Mouse (Mus musculus) adrenal gland, postnatal 10 days (tissue): ENCODE measurements around the gene Ddx54. TPM values are rescaled to one million over a fixed set of nuclear protein-coding genes. Genes with fewer than 3 reads are reported as not detected.

Experiments
- DNase-seq: peaks from one replicate; pipeline ENCODE4 v3.0.0; 2021; ENCODE audit warnings: mixed read lengths
- total RNA-seq, 2 experiments: library from RNA; stranded (reverse); gene quantifications; 2 replicates each; pipeline ENCODE4 v1.2.3; 2021

The Ddx54 gene
- total RNA-seq, 2 experiments from 2014 or later = 36.0 to 36.1 TPM

- peak; percentile 67 for DNase-seq
These were observed 31.7 kb downstream of the Ddx54 start for GRCm38 (mm10) chr5:120644227-120644626.

DNA sequence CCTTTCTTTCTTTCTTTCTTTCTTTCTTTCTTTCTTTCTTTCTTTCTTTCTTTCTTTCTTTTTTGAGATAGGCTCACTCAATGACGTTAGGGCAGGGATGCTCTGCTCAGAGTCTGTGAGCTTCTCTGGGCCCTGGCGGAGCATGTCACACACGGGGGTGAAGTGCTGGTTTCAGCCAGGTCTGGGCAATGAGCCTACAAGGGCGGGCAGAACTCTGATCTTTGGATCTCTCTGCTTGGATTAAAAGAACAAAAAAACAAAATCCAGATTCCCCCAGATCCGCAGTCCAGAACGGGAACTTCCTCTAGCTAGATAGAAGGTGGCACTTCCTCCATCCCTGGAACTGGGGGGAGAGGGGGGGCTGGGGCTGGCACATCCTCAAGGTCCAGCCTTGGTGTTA is 33.3 kb downstream of the Ddx54 start:
- peak; percentile 68 for DNase-seq

DNA sequence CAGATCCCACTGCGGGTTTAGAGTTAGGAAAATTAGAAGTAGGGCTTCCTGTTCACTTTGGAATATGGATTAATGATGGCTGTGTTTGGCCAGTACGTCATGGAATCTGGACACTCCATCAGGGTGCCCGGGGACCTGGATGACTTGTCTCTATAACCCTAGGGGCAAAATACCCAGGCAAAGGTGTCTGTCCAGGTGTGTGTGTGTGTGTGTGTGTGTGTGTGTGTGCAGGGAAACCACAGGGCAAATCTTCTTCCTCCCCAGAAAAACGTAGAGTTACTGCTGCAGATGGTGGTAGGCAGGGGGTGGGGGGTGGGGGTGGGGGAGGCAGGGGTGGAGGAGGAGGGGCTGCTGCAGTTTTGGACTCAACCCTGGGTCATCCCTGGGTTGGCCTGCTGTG is 34.8 kb downstream of the Ddx54 start:
- no peak for DNase-seq

- DNase-seq = no peak
These were observed 35.4 kb downstream of the Ddx54 start for GRCm38 (mm10) chr5:120647814-120648491.

DNA sequence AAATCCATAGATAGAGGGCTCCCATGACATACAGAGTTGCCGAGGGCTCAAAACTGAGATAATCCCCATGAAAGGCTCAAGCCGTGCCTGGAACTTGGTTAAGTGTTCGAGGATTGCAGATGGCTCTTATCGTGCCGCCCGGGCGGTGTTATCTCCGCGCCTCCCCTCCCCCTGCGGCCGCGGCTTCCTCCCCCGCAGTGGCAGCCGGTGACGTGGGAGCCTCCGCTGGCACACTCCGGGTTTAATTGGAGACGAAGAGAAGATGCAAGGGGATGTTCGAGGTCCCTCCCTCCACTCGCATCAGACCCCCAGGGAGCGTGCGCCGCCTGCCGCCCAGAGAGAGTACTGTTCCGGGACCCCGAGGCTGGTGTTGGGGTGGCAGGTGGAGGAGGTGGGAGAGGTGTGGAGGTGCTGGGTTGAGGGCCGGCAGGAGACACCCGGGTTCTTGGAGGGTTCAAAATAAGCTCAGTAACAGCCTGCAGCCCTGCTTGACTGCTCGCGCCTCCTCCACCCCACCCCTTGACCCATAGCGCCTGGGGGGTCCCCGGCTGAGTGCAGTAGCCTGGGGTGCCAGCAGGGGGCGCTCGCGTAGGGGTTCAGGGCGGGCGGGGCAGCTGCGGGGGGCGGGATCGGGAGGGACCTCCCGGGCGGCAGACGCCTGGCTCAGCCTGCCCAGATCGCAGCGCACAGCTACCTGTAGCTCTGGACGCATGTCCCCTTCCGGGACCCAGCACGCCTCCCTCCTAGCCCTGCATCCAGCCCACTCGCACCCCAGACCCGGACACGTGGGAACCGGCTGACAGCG is 36.2 kb downstream of the Ddx54 start, which contains the start of gene Rasal1:
Gene Rasal1, plus strand, starts transcription at position 244 of the 805 bp plus-strand sequence.
- peak; percentile 82 for DNase-seq

DNA sequence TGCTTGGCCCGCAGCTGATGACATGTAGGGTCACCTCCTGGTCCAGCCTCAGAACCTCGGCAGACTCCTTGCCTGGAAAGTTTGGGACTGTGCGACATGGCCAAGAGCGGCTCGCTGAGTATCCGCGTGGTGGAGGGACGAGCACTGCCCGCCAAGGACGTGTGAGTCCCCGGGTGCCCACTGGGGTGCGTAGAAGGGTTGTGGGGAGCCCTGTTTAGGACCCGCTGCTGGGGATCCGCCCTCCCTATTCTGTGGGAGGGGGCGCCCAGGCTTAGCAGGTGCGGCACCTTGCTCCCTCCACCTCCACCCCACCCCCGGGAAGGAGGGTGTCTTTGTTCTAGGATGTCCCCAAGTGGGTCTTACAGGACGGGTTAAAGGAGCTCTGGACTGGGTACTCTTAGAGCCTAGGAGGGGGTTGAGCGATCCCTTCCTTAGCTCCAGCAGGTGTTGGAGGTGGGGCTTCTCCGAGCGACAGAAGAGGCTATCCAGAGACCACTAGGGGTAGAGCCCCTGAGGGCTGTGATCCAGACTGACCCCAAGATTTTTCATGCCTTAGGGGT is 36.9 kb downstream of the Ddx54 start:
- no peak for DNase-seq

GRCm38 (mm10) chr5:120649938-120650337 is 37.4 kb downstream of the Ddx54 start:
- no peak for DNase-seq

- DNase-seq = no peak
These were observed 38.7 kb downstream of the Ddx54 start for GRCm38 (mm10) chr5:120651230-120651629.

DNA sequence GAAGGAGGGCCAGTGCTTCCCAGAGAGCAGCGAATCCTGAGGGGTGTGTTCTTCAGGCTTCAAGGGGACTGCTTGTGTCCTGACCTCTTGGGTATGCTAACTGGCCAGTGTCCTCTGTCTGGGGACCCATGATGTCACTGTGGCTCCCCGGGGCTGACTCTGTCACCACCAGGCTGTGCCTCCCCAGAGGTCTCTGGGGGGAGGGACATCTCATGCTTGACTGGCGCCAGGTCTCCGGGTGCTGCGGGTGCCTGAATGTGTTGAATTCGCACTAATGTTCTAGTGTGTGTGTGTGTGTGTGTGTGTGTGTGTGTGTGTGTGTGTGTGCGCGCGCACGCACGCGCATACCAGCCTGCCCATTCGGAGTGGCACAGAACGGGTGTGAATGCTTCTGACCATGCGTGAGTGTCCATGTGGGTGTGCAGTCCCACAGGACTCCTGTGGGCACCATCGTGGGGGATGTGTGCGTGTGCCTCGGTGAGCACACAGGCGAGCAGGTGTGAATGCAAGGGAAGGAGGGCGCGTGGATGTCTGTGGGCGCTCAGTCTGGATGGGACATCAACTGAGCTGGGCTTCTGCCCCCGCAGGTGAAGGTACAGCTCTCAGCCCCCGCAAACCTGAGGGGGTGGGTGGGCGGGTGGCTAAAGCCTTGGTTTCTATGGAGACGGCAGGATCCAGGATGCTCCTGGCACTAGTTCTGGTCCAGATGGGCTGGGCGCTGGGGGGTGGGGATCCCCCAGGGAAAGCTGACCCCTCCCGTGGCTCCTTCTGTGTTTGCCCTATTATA is 40.6 kb downstream of the Ddx54 start:
- no peak for DNase-seq

- no peak for DNase-seq
These were observed 41.3 kb downstream of the Ddx54 start for GRCm38 (mm10) chr5:120653873-120654272.

GRCm38 (mm10) chr5:120656281-120656751 is 43.8 kb downstream of the Ddx54 start:
- no peak for DNase-seq

GRCm38 (mm10) chr5:120660816-120661215 is 48.3 kb downstream of the Ddx54 start:
- DNase-seq = no peak

GRCm38 (mm10) chr5:120664888-120665287 is 52.3 kb downstream of the Ddx54 start:
- no peak for DNase-seq

DNA sequence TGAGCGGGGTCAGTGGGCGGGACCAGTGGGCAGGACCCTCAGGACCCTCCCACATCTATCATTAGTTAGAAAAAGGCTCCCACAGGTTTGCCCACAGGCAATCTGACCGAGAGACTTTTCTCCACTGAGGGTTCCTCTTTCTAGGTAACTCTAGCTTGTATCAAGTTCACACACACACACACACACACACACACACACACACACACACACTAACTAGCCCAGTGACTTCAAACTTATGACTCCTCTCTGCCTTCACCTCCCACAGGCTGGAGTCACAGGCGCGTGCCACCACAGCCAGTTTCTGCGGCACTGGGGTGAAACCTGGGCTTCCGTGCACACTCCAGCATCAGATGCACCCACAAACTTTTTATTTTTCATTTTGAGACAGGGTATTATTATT is 56.2 kb downstream of the Ddx54 start:
- DNase-seq = no peak

- DNase-seq = no peak
These were observed 57.6 kb downstream of the Ddx54 start for GRCm38 (mm10) chr5:120670132-120670531.

DNA sequence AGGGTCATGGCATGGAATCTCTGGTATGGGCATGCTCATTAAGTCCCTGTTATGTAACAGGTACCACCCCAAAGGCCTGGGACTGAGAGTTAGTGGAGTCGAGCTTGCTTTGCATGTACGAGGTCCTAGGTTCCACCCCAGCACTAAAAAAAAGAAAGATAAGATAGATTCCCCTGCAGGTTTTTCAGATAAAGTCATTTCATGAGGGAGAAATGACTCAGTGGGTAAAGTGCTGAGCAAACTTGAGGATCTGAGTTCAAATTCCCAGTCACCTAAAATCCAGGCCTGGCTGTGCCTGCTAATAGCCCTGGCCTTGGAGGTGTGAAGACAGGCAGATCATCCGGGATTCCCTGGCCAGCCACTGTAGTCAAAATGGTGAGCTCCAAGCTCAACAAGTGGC is 59.3 kb downstream of the Ddx54 start:
- no peak for DNase-seq

- DNase-seq = peak; percentile 78
These were observed 61.1 kb downstream of the Ddx54 start for GRCm38 (mm10) chr5:120673626-120674025.

DNA sequence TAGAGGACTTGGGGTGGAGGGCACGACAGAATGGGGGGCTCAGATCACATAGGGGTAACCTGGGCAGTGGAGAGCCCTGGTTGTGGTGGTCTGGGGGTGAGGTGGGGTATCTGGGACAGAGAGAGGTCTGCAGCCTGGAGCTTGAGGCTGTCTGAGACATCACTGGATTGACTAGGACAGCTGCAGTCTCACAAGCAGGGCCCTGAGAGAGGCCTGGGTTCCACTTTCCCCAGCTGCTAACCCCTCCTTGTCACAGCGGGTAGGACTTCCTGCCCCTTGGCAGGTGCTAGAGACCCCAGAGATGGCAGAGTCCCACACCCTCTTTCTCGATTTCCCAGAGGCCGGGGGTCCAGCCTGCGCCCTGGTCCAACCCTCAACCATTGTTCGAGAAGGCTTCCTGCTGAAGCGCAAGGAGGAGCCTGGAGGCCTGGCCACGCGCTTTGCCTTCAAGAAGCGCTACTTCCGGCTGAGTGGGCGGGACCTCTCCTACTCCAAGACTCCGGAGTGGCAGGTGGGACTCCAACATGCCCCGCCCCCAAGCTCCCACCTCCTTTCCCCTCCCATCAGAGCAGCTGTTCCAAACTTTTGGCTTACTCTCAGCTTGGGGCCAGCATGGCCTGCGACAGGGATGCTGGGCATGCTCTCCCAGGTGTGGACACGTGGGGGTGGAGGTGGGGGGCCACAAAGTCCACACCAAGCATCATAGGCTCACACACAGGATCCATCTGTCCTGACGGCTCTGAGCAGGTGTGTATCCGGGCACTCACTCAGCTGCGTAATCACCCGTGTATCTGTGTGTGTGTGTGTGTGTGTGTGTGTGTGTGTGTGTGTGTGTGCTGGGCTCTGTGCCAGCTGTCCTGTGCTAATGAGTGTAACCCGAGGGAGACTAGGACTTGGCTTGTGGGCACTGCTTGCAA is 61.9 kb downstream of the Ddx54 start:
- DNase-seq = no peak

DNA sequence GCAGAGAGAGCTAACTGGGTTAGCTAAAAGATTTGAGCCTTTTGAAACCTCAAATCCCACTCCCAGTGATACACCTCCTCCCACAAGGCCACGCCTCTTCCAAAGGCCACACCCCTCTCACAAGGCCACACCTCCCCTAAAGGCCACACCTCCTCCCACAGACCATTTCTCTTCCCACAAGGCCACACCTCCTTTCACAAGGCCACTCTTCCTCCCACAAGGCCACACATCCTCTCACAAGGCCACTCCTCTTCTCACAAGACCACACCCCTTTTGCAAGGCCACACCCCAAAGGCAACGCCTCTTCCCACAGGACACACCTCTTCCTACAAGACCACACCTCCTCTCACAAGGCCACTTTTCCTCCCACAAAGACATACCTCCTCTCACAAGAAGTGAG is 65.0 kb downstream of the Ddx54 start:
- peak; percentile 28 for DNase-seq
